Mouse (Mus musculus) adrenal gland (tissue): ENCODE measurements around the gene Dapk2.

Experiments used
- intact Hi-C: fragments of 180-260 bp; cut with DNase I; formaldehyde crosslinking; loops from one replicate; pipeline ENCODE4 v1.15.1; 2025

The Dapk2 gene

GRCm38 (mm10) chr9:66305121-66306112 is 147.4 kb downstream of the Dapk2 start:
- intact Hi-C loops: no loop called here

DNA sequence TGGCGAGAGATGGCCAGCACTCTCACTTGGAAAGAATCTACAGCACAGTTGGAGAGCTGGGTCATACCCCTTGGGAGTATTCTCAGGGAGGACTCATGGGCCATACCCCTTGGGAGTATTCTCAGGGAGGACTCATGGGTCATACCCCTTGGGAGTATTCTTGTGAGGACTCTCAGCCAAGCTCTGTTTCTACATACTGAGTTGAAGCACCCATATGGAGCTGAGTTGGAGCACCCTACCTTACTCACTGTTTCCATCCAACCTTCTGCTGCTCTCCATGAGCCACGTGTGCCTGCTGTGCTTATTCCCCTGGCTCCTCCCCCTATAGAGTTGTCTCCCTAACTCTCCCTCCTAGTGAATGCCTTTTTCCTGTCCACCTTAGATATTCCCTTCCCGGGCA is 148.4 kb downstream of the Dapk2 start:
- intact Hi-C loops: no loop called here

GRCm38 (mm10) chr9:66307341-66307740 is 149.3 kb downstream of the Dapk2 start:
- intact Hi-C loops: no loop called here

GRCm38 (mm10) chr9:66308741-66309140 is 150.7 kb downstream of the Dapk2 start:
- intact Hi-C loops: no loop called here

- intact Hi-C loops: no loop called here
Observed at GRCm38 (mm10) chr9:66311458-66311857, 153.4 kb downstream of the Dapk2 start.

DNA sequence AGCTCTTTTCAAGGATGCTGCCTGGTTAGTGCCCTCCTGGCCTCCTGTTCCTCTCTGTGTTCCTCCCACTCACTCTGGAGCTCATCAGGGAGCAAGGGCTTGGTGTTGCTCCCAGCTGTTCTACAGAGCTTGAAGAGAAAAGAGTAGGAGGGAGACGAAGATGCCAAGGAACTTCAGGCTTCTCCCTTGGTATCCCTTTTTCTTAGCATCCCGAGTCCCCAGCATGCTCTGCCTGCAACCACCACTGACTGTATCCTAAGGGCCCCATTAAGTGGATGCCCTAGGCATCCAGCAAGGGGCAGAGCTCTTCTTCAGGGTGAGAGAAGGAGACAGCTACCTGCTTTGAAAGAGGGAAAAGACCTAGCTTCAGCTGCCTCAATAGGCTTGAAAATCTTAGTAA is 158.6 kb downstream of the Dapk2 start:
- intact Hi-C loops: no loop called here
